Mouse (Mus musculus): Measurements from ENCODE around the gene Sh3rf3. TPM values are rescaled to one million over a fixed set of nuclear protein-coding genes. Genes with fewer than 3 reads are reported as not detected.

Sh3rf3 gene
- polyA plus RNA-seq, 1 experiment from 2014 or later: 12.5 TPM

DNA sequence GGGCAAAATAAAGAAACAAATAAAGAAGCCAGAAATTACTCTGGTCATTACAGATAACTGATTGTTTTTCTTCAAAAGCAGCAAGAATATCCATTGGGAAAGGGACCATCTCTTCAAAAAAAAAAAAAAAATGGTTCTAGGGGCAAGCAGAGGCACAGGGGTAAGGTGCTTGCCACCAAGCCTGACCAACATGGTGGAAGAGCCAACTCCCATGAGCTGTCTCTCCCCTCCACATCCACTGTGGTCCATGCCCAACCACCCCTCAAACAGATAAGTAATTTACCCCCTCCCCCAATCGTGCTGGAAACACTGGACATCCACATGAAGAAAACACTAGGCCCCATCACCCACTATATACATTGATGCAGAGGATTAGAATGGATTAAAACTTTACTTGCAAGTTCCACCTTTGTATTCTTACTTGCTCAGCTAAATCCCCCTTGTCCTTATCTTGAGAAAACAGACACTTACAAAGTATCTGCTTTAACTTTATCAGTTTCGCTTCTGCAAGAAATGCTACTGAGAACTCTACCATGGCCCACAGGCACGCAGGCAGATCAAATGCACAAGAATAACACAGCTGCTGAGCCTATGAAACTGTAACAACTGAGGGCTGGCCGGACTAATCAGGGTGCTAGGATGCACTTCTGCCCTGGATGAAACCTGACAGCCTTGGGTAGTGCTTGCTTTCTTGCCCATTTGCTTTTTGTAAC is 349.2 kb downstream of the Sh3rf3 start:
- no peaks in the 10 kb centered on the region for H3K9me3 ChIP-seq
- no peak overlapping the region for H3K27ac ChIP-seq (replicated peaks)
- no peak overlapping the region for H3K4me3 ChIP-seq
- H3K4me1 ChIP-seq: no peaks in the 10 kb centered on the region
- H3K27me3 ChIP-seq: no peaks in the 10 kb centered on the region
- 68% methylated on average over 4 of the region's 4 CpGs for WGBS
- peaks cover 4% of the 10 kb centered on the region; the same call in 1 of the 2 replicates for H3K36me3 ChIP-seq
- no peak for ATAC-seq (replicated peaks)
- H3K4me2 ChIP-seq (replicated peaks): no peak overlapping the region
- no peak overlapping the region for H3K9ac ChIP-seq (replicated peaks)

DNA sequence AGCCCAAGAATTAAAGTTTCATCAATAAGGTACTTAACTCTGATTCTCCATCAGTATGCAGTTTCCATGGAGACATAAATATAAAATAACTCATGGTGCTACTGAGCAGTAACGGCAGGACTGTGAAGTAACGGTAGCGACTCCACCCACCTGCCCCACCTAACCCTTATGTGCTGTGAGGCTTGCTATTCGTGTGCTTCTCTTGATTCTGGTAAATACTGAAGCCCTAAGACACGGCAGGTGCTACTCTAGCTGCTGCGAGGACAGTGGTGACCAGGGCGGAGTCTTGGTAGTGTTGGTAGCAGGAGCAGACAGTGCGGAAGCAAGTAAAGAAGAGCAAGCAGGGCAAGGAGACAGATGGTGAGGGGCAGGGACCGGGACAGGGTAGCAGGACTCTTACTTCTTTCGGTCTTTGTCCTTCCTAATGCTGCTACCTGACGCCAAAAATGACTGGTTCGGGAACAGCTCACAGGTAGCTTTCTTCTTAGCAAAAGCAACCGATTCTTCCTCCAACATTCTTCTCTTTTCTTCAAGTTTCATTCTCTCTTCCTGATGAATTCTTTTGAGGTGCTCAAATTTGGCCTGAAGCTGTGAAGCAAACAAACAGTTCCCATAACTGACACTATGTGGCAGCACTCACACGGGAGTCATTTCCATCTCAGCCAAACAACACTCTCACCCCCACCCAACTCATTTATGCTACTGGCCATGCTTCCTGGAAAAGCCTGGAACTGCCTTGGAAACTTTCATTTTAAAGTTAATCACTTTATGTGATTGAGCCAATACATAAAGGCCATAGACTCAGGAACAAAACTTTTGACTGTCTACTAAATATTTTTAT is 353.2 kb downstream of the Sh3rf3 start:
- H3K36me3 ChIP-seq: peaks cover 7% of the 10 kb centered on the region; the same call in 1 of the 2 replicates
- no peak overlapping the region for H3K4me2 ChIP-seq (replicated peaks)
- no peak overlapping the region for H3K9ac ChIP-seq (replicated peaks)
- no peak overlapping the region for H3K27ac ChIP-seq (replicated peaks)
- no peaks in the 10 kb centered on the region for H3K4me1 ChIP-seq
- 75% methylated on average over 14 of the region's 14 CpGs for WGBS
- H3K9me3 ChIP-seq: no peaks in the 10 kb centered on the region
- no peak overlapping the region for H3K4me3 ChIP-seq
- H3K27me3 ChIP-seq: no peaks in the 10 kb centered on the region
- ATAC-seq (replicated peaks): no peak

DNA sequence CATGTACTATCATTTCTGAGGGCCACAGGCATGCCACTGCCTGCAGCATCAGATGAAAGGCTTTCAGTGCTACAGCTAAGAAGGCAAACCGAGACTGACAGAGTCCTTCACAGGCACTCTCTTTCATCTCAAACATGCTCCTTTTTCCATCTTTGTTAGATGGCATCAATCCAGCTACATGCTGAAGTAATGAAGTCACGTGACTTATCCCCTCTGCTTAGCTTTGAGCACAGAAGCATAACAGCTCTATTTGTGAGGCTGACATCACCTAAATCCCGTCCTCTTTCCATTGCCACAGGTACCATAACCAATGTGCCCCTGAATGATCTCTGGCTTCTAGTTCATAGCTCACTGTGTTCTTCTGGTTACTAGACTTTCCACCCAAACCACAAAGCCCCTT is 357.9 kb downstream of the Sh3rf3 start:
- Histone ChIP-seq H3K27me3 (no peaks in the 10 kb centered on the region), H3K4me2 (replicated peaks) (no peak overlapping the region), H3K4me1 (no peaks in the 10 kb centered on the region), H3K9ac (replicated peaks) (no peak overlapping the region), H3K9me3 (no peaks in the 10 kb centered on the region), H3K36me3 (peaks cover 9% of the 10 kb centered on the region; the same call in 1 of the 2 replicates), H3K27ac (replicated peaks) (no peak overlapping the region), H3K4me3 (no peak overlapping the region)
- no peak for ATAC-seq (replicated peaks)
- 49% methylated on average over 3 of the region's 3 CpGs for WGBS

DNA sequence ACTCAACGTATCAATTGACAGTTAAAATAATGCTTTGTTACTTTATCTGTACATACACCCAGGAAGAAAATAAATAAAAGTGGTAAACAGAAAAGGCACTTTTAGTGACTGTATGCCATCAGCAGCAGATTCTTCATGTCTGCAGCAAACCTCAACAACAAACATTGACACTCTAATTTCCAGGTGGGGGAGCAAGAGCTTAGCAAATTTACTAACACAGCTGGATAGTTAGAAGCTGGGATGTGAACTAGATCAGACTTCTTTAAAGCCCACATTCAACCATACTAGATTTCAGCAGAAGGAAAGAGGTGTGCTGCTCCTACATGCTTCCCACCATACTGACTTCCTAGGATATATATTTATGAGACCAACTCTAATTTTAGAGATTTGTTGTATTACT is 359.4 kb downstream of the Sh3rf3 start:
- no peaks in the 10 kb centered on the region for H3K9me3 ChIP-seq
- 94% methylated on average over 1 of the region's 1 CpGs for WGBS
- no peaks in the 10 kb centered on the region for H3K27me3 ChIP-seq
- H3K4me2 ChIP-seq (replicated peaks): no peak overlapping the region
- H3K4me3 ChIP-seq: no peak overlapping the region
- no peak overlapping the region for H3K9ac ChIP-seq (replicated peaks)
- no peaks in the 10 kb centered on the region for H3K4me1 ChIP-seq
- H3K27ac ChIP-seq (replicated peaks): no peak overlapping the region
- no peak for ATAC-seq (replicated peaks)
- H3K36me3 ChIP-seq: peaks cover 9% of the 10 kb centered on the region; the same call in 1 of the 2 replicates

DNA sequence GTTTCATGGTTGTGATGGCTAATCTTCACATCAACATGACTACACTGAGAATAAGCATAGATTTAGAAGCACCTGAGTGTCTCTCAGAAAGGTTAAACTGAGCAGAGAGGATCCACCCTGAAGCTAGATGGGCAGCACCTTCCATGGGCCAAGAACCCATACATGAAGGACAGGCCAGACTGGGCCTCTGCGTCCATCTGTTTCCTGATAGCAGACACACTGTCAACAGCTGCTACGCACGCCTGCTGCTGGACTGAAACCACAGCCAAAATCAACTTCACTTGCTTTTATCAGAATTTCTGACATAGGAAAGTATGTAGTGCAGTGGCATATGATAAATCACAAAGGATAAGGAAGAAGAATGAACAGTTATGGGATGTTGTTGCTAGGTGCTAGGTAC is 366.5 kb downstream of the Sh3rf3 start:
- 92% methylated on average over 3 of the region's 3 CpGs for WGBS
- Histone ChIP-seq H3K4me3 (no peak overlapping the region), H3K9me3 (no peaks in the 10 kb centered on the region), H3K27me3 (no peaks in the 10 kb centered on the region), H3K4me2 (replicated peaks) (no peak overlapping the region), H3K4me1 (no peaks in the 10 kb centered on the region), H3K9ac (replicated peaks) (no peak overlapping the region), H3K36me3 (peaks cover 21% of the 10 kb centered on the region), H3K27ac (replicated peaks) (no peak overlapping the region)
- ATAC-seq (replicated peaks): no peak

DNA sequence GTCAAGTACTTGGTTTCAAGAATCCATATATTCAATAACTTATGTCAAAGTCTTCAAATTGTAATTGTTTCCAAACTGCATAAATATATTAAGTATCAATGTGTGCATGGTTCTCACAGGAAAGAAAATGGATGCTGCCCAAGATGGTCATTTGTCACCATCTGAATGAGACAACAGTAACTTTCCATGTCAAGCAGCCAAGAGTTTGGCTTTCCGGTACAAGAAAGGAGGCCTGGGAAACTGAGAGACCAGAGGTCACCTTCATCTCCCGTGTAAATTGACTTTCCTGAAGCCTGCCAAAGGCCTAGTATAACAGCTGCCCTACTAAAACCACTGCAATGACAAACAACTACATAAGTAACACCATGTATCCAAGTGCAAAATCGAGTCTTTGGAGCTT is 369.1 kb downstream of the Sh3rf3 start:
- WGBS: 82% methylated on average over 3 of the region's 3 CpGs
- no peak overlapping the region for H3K4me3 ChIP-seq
- H3K9me3 ChIP-seq: no peaks in the 10 kb centered on the region
- no peaks in the 10 kb centered on the region for H3K27me3 ChIP-seq
- no peak overlapping the region for H3K9ac ChIP-seq (replicated peaks)
- no peak for ATAC-seq (replicated peaks)
- H3K36me3 ChIP-seq: peaks cover 15% of the 10 kb centered on the region
- H3K4me1 ChIP-seq: no peaks in the 10 kb centered on the region
- no peak overlapping the region for H3K27ac ChIP-seq (replicated peaks)
- no peak overlapping the region for H3K4me2 ChIP-seq (replicated peaks)

Small RNA genes lying within 50 kb of the gene (microRNA-seq; reads per million reads assigned to microRNA genes)
- gene Gm27672: not detected

Other genes starting within 250 kb of the Sh3rf3 start
- gene Edar, start 137.7 kb upstream of the Sh3rf3 start, polyA plus RNA-seq (2015; fragmentation: Nextera tagmentation; extraction: Ambion mirVana): 0.64 and 0.90 TPM in 2 replicates
- not detected in 2 replicates for gene Gm17542, start 95.1 kb upstream of the Sh3rf3 start, polyA plus RNA-seq (2015; fragmentation: Nextera tagmentation; extraction: Ambion mirVana)